Mouse (Mus musculus) erythroblast, embryonic 14.5 days (primary cell): ENCODE data around the gene Hs3st3b1.

Experiments used
- GATA1 ChIP-seq: IDR thresholded peaks from 2 replicates; pipeline ENCODE4 v1.6.1; 2012; ENCODE audit warnings: low read length, inconsistent platforms, mixed read lengths
- TAL1 ChIP-seq: IDR thresholded peaks from 3 replicates; pipeline ENCODE4 v1.6.1; 2012; ENCODE audit warnings: low read length, inconsistent platforms, mixed read lengths

GRCm38 (mm10) chr11:63920531-63920930 lies 1.6 kb downstream of the Hs3st3b1 start:
- TF ChIP-seq GATA1: no peak
- no peak for TF ChIP-seq TAL1
